Mouse (Mus musculus): ENCODE measurements around the gene Slc48a1. TPM values are rescaled to one million over a fixed set of nuclear protein-coding genes. Genes with fewer than 3 reads are reported as not detected.
A peak's percentile ranks its signal among the peaks of the same experiment; 100 is the strongest.

The Slc48a1 gene
- total RNA-seq, 2 experiments from 2014 or later: 157 to 169 TPM

DNA sequence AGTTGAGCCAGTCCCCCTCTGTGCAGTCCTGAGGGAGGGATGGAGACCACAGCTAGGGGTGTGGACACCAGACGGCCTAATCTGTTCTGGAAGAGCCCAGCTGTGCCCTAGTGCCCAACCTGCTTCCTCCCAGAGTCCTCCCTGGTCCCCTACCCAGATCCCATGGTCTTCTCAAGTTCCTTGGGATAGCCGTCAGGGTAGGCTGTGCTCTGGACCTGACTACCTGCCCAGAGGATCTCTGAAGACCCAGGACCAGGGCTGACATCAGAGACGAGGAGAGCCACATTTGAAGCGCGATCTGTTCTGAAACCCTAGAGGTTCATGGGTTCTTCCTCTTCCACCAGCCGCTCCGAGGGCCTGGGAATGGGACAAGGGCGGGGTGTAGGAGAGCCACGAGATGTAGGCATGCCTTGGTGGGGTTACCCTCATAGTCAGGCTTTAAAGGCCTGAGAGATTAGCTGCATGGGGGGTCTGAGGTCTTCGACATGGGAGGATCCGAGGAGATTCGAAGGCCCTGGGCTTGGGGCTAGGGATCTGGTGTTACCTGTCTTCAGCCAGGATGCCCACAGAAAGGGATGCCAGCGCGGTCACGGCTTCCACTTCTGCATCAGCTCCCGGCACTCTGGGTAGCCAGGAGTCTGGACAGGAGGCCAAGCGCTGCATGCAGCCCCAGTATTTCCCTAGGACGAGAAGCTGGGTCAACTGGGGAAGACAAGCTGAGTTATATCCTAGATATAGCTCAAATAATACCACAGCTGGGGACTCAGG, 15.2 kb downstream of the Slc48a1 start:
- no peak for DNase-seq (ENCODE audit: low spot score in 2 of 2)
- intact Hi-C loops (cut with DNase I): loop anchor here (5.0 kb wide), 1 partner anchor 169 kb away; the partner anchor contains the start of gene Tmem106c

DNA sequence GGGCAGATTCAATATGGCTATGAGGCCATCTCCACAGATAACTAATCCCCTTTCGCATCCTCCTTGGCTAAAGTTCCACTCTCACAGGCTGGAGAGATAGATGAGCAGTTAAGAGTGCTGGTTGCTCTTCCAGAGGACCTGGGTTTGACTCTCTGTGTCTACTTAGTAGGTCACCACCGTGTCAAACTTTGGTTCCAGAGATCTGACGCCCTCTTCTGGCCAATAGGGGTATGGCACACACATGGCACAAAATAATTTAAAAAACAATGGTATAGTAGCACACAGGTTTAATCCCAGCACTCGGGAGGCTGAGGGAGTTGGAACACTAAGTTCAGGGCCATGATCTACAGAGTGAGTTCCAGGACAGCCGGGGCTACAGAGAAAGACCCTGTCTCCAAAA, 15.9 kb downstream of the Slc48a1 start:
- intact Hi-C loops (cut with DNase I): loop anchor here (5.0 kb wide), 1 partner anchor 168 kb away; the partner anchor contains the start of gene Tmem106c
- DNase-seq (ENCODE audit: low spot score in 2 of 2): no peak

DNA sequence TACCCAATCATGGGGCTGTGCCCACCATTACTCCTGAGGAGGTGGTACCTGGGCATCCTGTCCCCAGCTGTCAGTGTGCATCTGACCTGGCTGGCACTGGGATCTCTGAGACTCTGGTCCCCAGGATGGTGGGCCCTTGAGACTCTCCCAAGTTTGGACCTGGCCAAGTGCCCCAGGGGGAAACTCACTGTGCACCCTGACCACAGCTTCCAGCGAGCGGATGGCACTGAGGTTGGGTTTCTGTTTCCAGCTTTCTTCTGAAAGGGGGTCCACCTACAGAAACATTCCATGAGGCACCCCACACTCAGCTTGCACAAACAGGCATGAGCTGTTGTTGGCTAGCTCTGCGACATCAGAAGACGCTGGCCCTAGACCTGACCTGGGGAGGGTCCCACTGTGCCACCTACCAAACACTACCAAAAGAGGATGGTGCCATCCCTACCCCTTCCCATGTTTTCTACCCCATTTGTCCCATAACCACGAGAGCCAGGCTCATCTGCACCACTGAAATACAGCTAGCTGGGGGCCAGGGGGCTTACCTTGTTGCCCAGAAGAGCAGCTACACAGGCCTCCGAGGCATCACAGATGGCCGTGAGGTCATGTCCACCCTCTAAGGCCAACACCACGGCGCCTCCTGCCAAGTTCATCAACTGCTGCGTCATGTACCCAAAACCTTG, 17.4 kb downstream of the Slc48a1 start:
- DNase-seq (ENCODE audit: low spot score in 2 of 2): no peak
- intact Hi-C loops (cut with DNase I): no loop called here

DNA sequence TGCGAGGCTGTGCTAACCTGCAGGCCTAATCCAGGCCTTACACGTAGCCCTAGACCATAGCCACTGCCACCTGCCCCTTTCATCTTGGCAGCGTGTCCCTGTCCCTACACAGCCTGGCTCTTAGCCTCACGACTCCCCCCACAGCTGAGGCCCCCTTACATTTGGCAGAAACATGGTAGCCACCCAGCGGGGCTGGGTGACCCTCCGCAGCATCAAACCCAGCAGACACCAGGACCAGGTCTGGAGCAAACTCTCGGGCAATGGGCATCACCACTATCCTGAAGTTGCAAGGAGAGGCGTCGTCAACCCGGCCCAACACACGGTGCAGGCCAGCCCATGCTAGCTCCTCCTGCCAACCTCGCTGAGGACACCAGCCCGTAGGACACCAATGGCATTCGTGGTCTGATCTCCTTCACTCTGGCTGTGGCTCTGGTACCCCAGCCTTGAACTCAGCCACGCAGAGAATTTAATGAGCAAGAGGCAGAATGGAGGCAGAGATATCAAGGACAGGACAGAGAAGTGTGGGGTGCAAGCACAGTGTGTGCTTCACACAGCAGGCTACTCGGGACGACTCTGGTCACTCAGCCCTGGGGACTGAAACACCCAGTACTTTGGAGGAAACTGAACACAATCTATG, 18.5 kb downstream of the Slc48a1 start:
- intact Hi-C loops (cut with DNase I): no loop called here
- DNase-seq (ENCODE audit: low spot score in 2 of 2): no peak

DNA sequence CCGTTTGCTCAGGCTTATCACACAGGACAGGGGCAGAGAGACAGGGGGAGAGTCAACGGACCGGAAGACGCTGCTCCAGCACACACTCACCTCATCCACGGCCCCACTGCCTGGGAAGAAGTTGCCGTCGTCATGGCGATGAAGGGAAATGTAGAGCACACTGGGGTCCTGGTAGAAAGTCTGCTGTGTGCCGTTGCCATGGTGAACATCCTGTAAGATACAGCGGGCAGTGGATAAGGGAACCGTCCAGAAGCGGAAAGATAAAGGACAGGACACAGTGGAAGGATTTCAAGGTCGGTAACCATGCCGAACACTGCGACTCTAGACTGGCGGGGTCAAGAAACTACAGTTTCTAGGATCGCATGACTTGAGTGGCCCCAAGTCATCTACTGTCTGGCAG, 19.8 kb downstream of the Slc48a1 start:
- intact Hi-C loops (cut with DNase I): no loop called here
- peak in 1 of 2 experiments; percentile 53 for DNase-seq (ENCODE audit: low spot score in 2 of 2)

DNA sequence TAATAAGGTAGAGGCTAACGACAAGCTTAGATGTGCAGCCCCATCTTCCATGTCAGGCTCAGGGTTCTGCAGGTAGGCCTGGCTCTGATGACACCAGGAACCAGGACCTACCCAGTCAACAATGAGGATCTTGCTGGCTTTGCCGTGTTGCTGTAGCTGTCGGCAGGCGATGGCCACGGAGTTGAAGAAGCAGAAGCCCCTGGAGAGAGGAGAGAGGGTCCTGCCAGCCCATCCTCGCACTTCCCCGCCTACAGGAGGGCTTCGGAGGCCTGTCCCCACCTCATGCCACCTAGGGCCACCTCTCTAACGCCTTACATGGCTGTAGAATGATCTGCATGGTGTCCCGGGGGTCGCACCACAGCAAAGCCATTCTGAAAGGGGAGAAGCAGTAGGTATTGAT, 21.1 kb downstream of the Slc48a1 start:
- intact Hi-C loops (cut with DNase I): no loop called here
- no peak for DNase-seq (ENCODE audit: low spot score in 2 of 2)

DNA sequence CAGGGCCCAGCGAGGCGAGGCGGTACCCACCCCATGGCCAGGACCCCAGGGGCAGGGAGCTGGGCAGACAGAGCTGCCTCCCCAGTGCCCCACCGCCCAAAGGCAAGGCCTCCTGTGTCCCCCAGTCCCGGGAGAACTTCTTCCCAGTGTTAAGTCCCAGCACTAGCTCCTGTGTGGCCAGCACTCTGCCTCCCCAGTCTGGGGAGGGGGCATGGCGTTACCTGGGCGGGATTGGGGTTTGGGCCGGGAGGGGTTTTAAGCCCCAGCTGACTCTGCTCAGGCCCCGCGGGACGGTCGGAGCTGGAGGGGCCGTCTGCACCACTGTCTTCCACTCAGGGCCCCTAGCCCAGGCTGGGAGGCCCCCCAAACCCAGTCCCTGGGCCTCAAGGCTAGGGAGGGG, 22.5 kb downstream of the Slc48a1 start:
- DNase-seq (ENCODE audit: low spot score in 2 of 2): no peak
- intact Hi-C loops (cut with DNase I): no loop called here

DNA sequence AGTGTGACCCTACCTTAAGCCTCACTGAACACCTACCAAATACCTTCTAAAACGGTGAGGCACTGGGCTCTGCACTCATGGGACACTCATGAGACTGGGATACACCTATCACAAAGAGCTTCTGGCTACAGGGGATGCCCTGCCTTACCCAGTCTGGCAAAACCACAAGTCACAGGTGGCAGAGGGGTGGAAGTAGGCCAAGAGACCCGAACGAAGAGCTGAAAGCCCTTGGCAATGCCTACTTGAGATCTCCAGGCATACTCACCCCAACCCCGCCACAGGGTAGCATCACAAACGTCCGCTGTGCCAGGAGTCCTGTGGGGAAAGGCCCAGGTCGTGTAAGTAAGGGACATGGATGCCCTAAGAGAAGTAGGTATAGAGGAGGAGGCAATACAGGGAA, 23.5 kb downstream of the Slc48a1 start:
- no peak for DNase-seq (ENCODE audit: low spot score in 2 of 2)
- intact Hi-C loops (cut with DNase I): no loop called here

DNA sequence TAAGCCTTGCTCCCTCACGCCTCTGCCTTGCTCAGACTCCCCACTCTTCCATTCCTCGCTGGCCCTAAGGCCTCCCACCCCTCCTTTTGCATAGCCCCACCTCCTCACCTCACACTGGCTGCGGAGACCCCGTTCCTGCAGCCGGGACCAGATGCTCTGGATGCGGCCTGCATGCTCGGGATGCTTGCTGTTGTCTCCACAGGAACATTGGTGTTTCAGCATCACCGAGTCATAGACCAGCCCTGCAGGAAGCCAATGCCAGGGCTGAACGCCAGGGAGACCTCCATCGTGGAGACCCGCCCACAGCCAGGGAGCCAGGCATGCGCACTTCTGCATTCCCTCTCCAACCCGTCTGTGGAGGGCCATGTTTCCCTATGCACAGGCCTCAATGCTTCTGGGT, 24.3 kb downstream of the Slc48a1 start:
- DNase-seq (ENCODE audit: low spot score in 2 of 2): no peak
- intact Hi-C loops (cut with DNase I): no loop called here

DNA sequence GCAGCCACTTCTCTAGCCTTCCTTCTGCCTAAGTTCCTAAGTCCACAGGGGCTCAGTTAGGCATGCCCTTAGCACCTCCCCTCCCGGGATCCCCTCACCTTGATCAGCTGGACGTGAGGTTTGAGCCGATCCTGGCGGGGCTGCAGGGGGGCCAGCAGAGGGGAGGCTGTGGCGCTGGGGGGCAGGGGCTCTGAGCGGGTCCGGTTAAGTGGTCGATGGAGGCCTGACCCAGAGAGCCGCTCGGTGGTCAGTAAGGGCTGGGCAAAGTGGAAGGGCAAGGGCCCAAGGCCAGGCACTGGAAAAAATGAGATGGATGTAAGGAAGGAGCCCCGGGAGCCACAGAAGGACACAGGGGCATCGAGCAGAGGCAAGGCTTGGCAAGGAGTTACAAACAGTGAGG, 29.5 kb downstream of the Slc48a1 start:
- no peak for DNase-seq (ENCODE audit: low spot score in 2 of 2)
- intact Hi-C loops (cut with DNase I): no loop called here

DNA sequence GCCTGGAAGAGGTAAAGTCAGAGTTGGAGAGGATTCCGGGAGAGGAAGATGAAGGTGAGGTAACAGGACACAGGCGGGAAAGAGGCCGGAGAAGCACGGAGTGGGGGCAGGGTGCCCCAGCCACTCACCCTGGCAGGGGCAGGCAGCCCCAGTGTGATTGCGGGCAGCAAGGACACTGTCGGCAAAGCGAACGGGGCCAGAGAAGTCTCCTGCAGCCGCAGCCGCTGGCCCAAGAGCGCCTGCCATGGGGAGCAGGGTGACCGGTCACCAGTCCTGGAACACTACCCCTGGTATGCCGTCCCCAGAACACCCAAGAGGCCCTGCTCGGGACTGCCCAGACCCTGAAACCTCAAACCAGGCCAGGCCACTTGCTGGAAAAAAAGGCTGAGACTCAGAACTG, 30.2 kb downstream of the Slc48a1 start:
- intact Hi-C loops (cut with DNase I): no loop called here
- DNase-seq (ENCODE audit: low spot score in 2 of 2): no peak

DNA sequence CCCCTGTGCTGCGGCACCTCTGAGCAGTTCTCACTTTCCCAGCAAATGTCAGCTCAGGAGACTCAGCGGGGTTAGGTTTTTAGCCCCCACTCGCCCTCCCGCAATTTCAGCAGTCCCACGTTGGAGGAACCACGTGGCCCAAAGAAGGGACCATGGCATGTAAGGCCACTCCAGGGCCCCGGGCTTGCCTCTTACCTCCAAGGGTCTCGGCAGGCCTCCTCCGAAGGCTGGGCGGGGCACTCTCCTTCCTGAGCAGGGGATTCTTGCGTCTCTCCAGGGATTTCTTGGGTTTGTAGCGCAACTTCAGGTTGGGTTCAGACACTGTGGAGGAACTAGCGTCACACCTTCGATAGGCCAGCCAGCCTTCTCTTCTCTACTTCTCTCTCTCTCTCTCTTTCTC, 30.9 kb downstream of the Slc48a1 start:
- DNase-seq (ENCODE audit: low spot score in 2 of 2): no peak
- intact Hi-C loops (cut with DNase I): no loop called here

DNA sequence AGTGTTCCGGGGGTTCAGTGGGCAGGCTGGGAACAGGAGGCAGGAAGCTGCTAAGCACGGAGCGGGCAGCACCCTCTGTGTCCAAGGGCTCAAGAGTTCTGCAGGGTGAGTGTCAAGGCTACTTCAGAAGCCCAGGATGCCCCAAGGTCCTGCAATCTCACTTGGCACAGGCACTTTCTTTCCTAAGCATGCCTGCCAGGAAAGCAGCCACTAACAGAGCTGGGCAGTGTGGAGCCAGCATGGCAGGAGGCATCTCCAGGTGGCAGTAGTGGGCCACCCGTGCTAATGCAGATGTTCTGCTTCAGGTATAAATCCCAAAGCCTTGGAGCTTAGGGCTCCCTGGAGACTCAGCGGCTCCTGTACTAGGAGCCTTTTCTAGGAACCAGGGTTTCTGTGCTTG, 31.6 kb downstream of the Slc48a1 start:
- intact Hi-C loops (cut with DNase I): no loop called here
- peak in 1 of 2 experiments; percentile 44 for DNase-seq (ENCODE audit: low spot score in 2 of 2)

DNA sequence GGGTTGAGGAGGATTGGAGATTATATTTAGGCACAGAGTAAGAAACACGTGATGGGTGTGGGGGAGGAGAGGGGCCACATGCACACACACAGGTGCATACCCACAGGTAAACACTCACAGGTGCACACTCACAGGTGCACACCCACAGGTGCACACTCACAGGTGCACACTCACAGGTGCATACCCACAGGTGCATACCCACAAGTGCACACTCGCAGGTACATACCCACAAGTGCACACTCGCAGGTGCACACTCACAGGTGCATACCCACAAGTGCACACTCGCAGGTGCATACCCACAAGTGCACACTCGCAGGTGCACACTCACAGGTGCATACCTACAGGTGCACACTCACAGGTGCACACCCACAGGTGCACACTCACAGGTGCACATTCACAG, 32.1 kb downstream of the Slc48a1 start:
- no peak for DNase-seq (ENCODE audit: low spot score in 2 of 2)
- intact Hi-C loops (cut with DNase I): no loop called here

DNA sequence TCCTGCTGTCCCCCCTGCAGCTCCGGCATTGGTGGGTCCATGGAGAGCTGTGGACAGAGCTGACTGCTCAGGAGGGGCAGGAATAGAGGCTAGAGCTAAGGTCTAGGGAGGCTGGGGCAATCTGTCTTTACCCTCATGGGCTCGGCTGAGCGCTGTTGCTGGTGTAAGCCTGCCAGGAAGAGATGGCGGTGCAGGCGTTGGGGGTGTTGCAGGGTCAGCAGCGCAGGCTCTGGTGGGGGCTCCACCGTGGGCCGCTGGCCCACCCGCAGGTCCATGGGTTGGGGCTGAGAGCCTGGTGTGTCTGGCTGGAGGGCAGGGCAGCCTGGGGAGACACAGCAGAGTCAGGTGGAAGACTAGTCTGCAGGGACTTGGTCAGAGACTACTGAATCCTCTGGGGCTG, 33.0 kb downstream of the Slc48a1 start:
- DNase-seq (ENCODE audit: low spot score in 2 of 2): no peak
- intact Hi-C loops (cut with DNase I): no loop called here

DNA sequence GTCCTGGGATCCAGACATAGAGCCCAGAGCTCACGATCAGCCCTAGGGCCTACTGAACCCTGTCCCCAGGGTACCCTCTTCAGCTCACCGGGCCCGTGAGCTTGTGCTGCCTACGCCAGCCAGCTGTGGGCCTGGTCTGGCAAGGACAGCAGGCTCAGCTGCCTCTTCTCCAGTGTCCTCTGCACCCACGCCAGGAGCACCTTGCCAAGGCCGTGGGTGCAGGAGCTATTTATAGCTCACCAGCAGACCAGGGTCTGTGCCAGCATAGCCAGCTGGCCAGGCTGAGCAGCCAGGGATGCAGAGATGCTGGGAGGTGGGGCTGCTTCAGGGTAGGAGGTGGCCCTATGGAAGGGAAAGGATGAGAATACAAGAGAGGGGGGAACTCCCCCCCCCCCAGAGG, 33.8 kb downstream of the Slc48a1 start:
- intact Hi-C loops (cut with DNase I): no loop called here
- peak; percentile 79 to 92 for DNase-seq (ENCODE audit: low spot score in 2 of 2)

DNA sequence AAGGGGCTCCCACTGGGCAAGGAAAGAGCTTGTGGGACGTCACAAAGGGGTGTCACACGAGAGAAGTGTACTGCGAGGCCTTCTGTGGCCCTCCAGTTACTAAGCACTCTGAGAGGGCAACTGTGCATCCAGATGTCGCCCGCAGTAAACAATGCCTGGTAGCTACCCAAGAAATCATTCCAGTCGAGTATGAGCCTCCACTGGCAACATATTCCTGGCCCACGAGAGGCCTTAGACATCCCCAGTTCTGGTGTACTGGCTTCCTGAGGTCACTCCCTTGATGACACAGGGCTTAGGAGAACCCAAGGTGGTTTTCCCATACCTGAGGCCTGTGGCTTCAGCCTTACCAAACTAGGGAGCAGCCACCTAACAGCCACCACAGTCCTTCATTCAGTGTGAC, 34.6 kb downstream of the Slc48a1 start:
- no peak for DNase-seq (ENCODE audit: low spot score in 2 of 2)
- intact Hi-C loops (cut with DNase I): no loop called here

DNA sequence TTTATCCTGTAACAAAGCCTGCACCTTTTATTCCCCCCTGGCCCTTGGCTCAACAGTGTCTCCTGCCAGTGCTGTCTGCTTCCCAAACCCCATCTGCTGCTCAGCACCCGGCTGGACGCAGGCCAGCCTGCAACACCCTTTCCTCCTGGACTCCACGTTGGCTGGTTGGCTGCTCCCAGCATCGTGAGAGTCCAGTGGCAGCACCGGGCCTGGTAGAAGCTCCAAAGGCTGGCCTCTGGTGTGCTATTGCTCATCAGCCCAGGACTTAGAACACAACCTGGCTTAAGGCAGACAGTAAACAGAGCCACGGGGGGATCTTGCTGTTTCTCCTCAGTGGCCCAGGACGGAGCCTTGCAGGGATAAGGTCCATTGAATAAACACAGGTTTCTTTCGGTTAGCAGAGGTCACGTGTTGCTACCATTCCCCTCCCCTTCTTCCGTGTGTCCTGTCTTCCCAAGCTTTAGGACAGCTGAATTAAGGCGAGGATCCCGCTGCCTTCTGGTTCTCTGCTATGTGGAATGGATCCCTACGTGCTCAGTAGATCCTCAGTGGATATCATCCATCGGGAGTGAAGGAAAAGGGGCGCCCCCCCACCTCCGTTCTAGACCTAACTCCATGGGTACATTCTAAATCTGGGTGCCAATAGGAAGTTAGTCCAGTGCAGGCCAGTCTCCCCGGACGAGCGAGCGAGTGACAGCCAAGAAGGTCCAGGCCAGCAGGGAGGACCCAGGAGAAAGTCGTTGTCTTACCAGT, 35.3 kb downstream of the Slc48a1 start:
- intact Hi-C loops (cut with DNase I): no loop called here
- DNase-seq (ENCODE audit: low spot score in 2 of 2): no peak

DNA sequence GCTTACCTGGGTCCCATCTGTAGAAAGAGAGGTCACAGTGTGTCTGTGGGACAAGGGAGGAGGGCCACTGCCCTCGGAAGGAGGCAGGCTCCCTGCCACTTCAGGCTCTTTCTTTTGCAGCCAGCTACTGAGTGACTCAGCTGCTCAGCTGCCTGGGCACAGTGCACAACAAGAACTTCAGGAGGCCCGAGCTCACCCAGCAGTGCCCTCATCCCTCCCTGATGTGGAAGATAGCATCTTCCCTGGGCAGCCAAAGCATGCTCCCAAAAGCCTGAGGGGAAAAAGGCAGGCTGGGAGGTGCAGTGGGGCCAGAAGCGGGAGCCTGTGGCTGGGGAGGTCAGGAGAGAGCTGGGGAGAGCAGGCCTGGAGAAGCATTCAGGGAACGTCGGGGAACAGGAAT, 36.4 kb downstream of the Slc48a1 start:
- DNase-seq (ENCODE audit: low spot score in 2 of 2): no peak
- intact Hi-C loops (cut with DNase I): no loop called here

DNA sequence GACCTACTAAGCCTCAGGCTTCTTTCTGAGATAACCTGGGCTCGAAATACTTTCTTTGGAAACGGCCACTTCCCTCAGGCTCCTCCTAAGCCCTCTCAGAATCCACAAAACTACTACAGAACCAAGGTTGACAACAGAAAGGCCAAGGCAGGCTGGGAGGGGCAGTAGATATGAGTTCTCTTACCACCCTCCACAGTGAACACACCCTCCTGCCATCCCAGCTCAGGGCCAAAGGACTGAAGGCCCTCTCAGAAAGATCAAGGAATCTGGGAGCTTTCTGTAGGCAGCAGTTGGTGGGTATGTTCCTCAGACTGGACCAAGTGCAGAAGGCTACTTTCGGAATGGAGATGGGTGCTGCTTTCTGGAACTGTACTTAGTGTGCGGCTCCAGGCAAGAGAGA, 36.9 kb downstream of the Slc48a1 start:
- intact Hi-C loops (cut with DNase I): no loop called here
- DNase-seq (ENCODE audit: low spot score in 2 of 2): no peak

All from left cerebral cortex, postnatal 14 days (tissue).